Mouse (Mus musculus) heart, embryonic 10.5 days (tissue): ENCODE measurements at regions not wholly inside any gene's neighbourhood (a gene's known extent, or its start where the extent isn't known, plus 50 kb on each side); places are given as distances from the start of the nearest gene placed in this dataset.

Source experiments
- DNase-seq: peaks from one replicate; pipeline ENCODE4 v3.0.0-alpha.2; 2017; ENCODE audit warnings: low spot score
- H3K27ac ChIP-seq: fragments of 300-500 bp; sonication (generic); 2 replicates; pipeline ENCODE4 v1.5.1; 2016; ENCODE audit warnings: mild to moderate bottlenecking
- H3K27me3 ChIP-seq: fragments of 300-500 bp; sonication (generic); 2 replicates; pipeline ENCODE4 v1.6.1; 2016; ENCODE audit warnings: mild to moderate bottlenecking; ENCODE audit not compliant: poor library complexity, insufficient read depth, severe bottlenecking
- H3K36me3 ChIP-seq: fragments of 300-500 bp; sonication (generic); 2 replicates; pipeline ENCODE4 v1.6.1; 2016; ENCODE audit warnings: mild to moderate bottlenecking, moderate library complexity
- H3K4me1 ChIP-seq: fragments of 300-500 bp; sonication (generic); 2 replicates; pipeline ENCODE4 v1.6.1; 2016; ENCODE audit warnings: mild to moderate bottlenecking
- H3K4me3 ChIP-seq: fragments of 300-500 bp; sonication (generic); 2 replicates; pipeline ENCODE4 v1.5.1; 2016; ENCODE audit warnings: mild to moderate bottlenecking, moderate library complexity
- H3K9me3 ChIP-seq: fragments of 300-500 bp; sonication (generic); 2 replicates; pipeline ENCODE4 v1.6.1; 2016; ENCODE audit warnings: mild to moderate bottlenecking, moderate library complexity
- WGBS: fragments of 180-500 bp; shearing (Covaris S2); methylation state at CpG from one replicate; pipeline ENCODE4 v1.1.7; 2016; 5-methylcytosine and 5-hydroxymethylcytosine counted together

GRCm38 (mm10) chr11:63413106-63413505 is 284.3 kb downstream of the Pmp22 start:
- Histone ChIP-seq H3K27me3 (peaks cover 8% of the 10 kb centered on the region; the same call in 1 of the 2 replicates), H3K9me3 (no peaks in the 10 kb centered on the region), H3K4me1 (peaks cover 12% of the 10 kb centered on the region; the same call in 1 of the 2 replicates), H3K4me3 (peak overlapping the region; percentile 52), H3K27ac (no peak overlapping the region), H3K36me3 (no peaks in the 10 kb centered on the region)
- WGBS, result 17% methylated on average over 13 of the region's 13 CpGs
- DNase-seq, result peak; percentile 47

- DNase-seq, result peak; percentile 45
- WGBS, result 63% methylated on average over 4 of the region's 4 CpGs
- H3K27me3 ChIP-seq, result peaks cover 9% of the 10 kb centered on the region; the same call in 1 of the 2 replicates
Observed at GRCm38 (mm10) chr11:63413621-63414020, 284.8 kb downstream of the Pmp22 start.

GRCm38 (mm10) chr11:63418042-63418776 is 289.4 kb downstream of the Pmp22 start:
- H3K4me3 ChIP-seq, result no peak overlapping the region
- H3K27me3 ChIP-seq, result peaks cover 13% of the 10 kb centered on the region
- DNase-seq, result peak; percentile 38
- 67% methylated on average over 5 of the region's 5 CpGs for WGBS
- no peaks in the 10 kb centered on the region for H3K4me1 ChIP-seq
- H3K36me3 ChIP-seq, result no peaks in the 10 kb centered on the region
- no peaks in the 10 kb centered on the region for H3K9me3 ChIP-seq
- H3K27ac ChIP-seq, result no peak overlapping the region

More at GRCm38 (mm10) chr11:63413621-63414020, 284.8 kb downstream of the Pmp22 start:
- H3K4me3 ChIP-seq, result no peak overlapping the region
- H3K27ac ChIP-seq, result no peak overlapping the region
- peaks cover 12% of the 10 kb centered on the region; the same call in 1 of the 2 replicates for H3K4me1 ChIP-seq
- H3K9me3 ChIP-seq, result no peaks in the 10 kb centered on the region
- H3K36me3 ChIP-seq, result no peaks in the 10 kb centered on the region

GRCm38 (mm10) chr11:63420341-63420740 is 291.6 kb downstream of the Pmp22 start:
- Histone ChIP-seq H3K9me3 (no peaks in the 10 kb centered on the region), H3K36me3 (no peaks in the 10 kb centered on the region), H3K27me3 (peaks cover 13% of the 10 kb centered on the region), H3K27ac (no peak overlapping the region), H3K4me3 (no peak overlapping the region), H3K4me1 (no peaks in the 10 kb centered on the region)
- WGBS, result 88% methylated on average over 3 of the region's 3 CpGs
- peak; percentile 58 for DNase-seq

GRCm38 (mm10) chr11:63422069-63422468 is 293.3 kb downstream of the Pmp22 start:
- WGBS, result 64% methylated on average over 3 of the region's 3 CpGs
- DNase-seq, result peak; percentile 58

GRCm38 (mm10) chr11:63424319-63424718 is 295.5 kb downstream of the Pmp22 start:
- H3K36me3 ChIP-seq, result no peaks in the 10 kb centered on the region
- peaks cover 2% of the 10 kb centered on the region for H3K27me3 ChIP-seq
- 58% methylated on average over 3 of the region's 3 CpGs for WGBS

More at GRCm38 (mm10) chr11:63422069-63422468, 293.3 kb downstream of the Pmp22 start:
- no peak overlapping the region for H3K27ac ChIP-seq
- no peaks in the 10 kb centered on the region for H3K36me3 ChIP-seq
- H3K9me3 ChIP-seq, result no peaks in the 10 kb centered on the region
- H3K27me3 ChIP-seq, result peaks cover 13% of the 10 kb centered on the region
- no peak overlapping the region for H3K4me3 ChIP-seq
- H3K4me1 ChIP-seq, result no peaks in the 10 kb centered on the region

GRCm38 (mm10) chr11:63425741-63426140 is 297.0 kb downstream of the Pmp22 start:
- Histone ChIP-seq H3K27me3 (no peaks in the 10 kb centered on the region), H3K4me1 (no peaks in the 10 kb centered on the region), H3K9me3 (no peaks in the 10 kb centered on the region), H3K4me3 (no peak overlapping the region), H3K27ac (no peak overlapping the region), H3K36me3 (no peaks in the 10 kb centered on the region)
- no peak for DNase-seq
- WGBS, result 56% methylated on average over 11 of the region's 11 CpGs

More at GRCm38 (mm10) chr11:63424319-63424718, 295.5 kb downstream of the Pmp22 start:
- H3K4me1 ChIP-seq, result no peaks in the 10 kb centered on the region
- H3K9me3 ChIP-seq, result no peaks in the 10 kb centered on the region
- no peak overlapping the region for H3K27ac ChIP-seq
- DNase-seq, result no peak
- H3K4me3 ChIP-seq, result no peak overlapping the region

- Histone ChIP-seq H3K27ac (no peak overlapping the region), H3K27me3 (no peaks in the 10 kb centered on the region), H3K4me1 (peaks cover 13% of the 10 kb centered on the region), H3K36me3 (no peaks in the 10 kb centered on the region), H3K4me3 (no peak overlapping the region), H3K9me3 (no peaks in the 10 kb centered on the region)
- no peak for DNase-seq
- WGBS, result 68% methylated on average over 5 of the region's 5 CpGs
Observed at GRCm38 (mm10) chr11:63453786-63454185, 325.0 kb downstream of the Pmp22 start.

GRCm38 (mm10) chr11:63454910-63455531 is 326.2 kb downstream of the Pmp22 start:
- Histone ChIP-seq H3K4me1 (peaks cover 13% of the 10 kb centered on the region), H3K27ac (0 out of 2 replicates have a peak overlapping the region, but pooled peaks have one; percentile 13), H3K9me3 (no peaks in the 10 kb centered on the region), H3K36me3 (no peaks in the 10 kb centered on the region), H3K27me3 (no peaks in the 10 kb centered on the region), H3K4me3 (no peak overlapping the region)
- peak; percentile 33 for DNase-seq
- WGBS, result 39% methylated on average over 17 of the region's 17 CpGs

- no peaks in the 10 kb centered on the region for H3K36me3 ChIP-seq
- H3K4me1 ChIP-seq, result peaks cover 13% of the 10 kb centered on the region
- H3K27ac ChIP-seq, result no peak overlapping the region
- no peaks in the 10 kb centered on the region for H3K27me3 ChIP-seq
- peak; percentile 57 for DNase-seq
- WGBS, result 66% methylated on average over 3 of the region's 3 CpGs
- no peak overlapping the region for H3K4me3 ChIP-seq
- H3K9me3 ChIP-seq, result no peaks in the 10 kb centered on the region
Observed at GRCm38 (mm10) chr11:63456356-63456755, 327.6 kb downstream of the Pmp22 start.

- Histone ChIP-seq H3K9me3 (no peaks in the 10 kb centered on the region), H3K27ac (no peak overlapping the region), H3K4me3 (no peak overlapping the region), H3K4me1 (peaks cover 13% of the 10 kb centered on the region), H3K36me3 (no peaks in the 10 kb centered on the region), H3K27me3 (no peaks in the 10 kb centered on the region)
- DNase-seq, result peak; percentile 75
- 57% methylated on average over 5 of the region's 5 CpGs for WGBS
Observed at GRCm38 (mm10) chr11:63457250-63457649, 328.5 kb downstream of the Pmp22 start.

GRCm38 (mm10) chr11:63460146-63460545 is 331.4 kb downstream of the Pmp22 start:
- WGBS, result 77% methylated on average over 7 of the region's 7 CpGs
- H3K9me3 ChIP-seq, result no peaks in the 10 kb centered on the region
- H3K36me3 ChIP-seq, result no peaks in the 10 kb centered on the region
- peaks cover 6% of the 10 kb centered on the region; the same call in 1 of the 2 replicates for H3K27me3 ChIP-seq
- peaks cover 10% of the 10 kb centered on the region for H3K4me1 ChIP-seq
- H3K4me3 ChIP-seq, result no peak overlapping the region
- no peak for DNase-seq
- no peak overlapping the region for H3K27ac ChIP-seq

GRCm38 (mm10) chr11:63463797-63464331 is 335.1 kb downstream of the Pmp22 start:
- H3K27me3 ChIP-seq, result peaks cover 6% of the 10 kb centered on the region; the same call in 1 of the 2 replicates
- no peaks in the 10 kb centered on the region; the same call in 1 of the 2 replicates for H3K4me1 ChIP-seq
- H3K27ac ChIP-seq, result no peak overlapping the region
- no peaks in the 10 kb centered on the region for H3K9me3 ChIP-seq
- no peak overlapping the region for H3K4me3 ChIP-seq
- no peaks in the 10 kb centered on the region for H3K36me3 ChIP-seq
- no peak for DNase-seq
- 70% methylated on average over 18 of the region's 18 CpGs for WGBS
